Mouse (Mus musculus): ENCODE data around the gene Cadm2. TPM values are rescaled to one million over a fixed set of nuclear protein-coding genes. Genes with fewer than 3 reads are reported as not detected.

Gene Cadm2
- polyA plus RNA-seq, 1 experiment: not detected

DNA sequence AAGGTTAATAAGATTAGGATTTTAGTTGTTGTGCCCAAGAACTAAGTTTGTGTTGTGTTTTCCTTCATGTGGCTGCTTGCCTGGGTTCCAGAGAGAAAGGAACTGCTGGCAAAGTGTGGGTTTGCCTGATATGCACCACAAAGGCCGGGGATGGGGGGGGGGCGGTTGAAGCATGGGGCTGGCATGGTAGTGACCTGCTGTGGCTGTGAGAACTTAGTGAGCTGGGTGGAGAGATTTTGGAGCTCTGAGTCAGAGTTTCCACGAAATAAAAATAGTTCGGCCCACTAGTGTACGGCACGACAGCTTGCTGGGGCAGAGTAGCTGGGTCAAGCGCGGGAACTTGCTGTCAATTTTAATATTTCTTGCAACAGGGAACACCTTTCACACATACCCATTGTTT lies 653.0 kb downstream of the Cadm2 start:
- no peak for TF ChIP-seq GATA1 (IDR thresholded peaks at IDR 0.05; ENCODE audit: low read length)

DNA sequence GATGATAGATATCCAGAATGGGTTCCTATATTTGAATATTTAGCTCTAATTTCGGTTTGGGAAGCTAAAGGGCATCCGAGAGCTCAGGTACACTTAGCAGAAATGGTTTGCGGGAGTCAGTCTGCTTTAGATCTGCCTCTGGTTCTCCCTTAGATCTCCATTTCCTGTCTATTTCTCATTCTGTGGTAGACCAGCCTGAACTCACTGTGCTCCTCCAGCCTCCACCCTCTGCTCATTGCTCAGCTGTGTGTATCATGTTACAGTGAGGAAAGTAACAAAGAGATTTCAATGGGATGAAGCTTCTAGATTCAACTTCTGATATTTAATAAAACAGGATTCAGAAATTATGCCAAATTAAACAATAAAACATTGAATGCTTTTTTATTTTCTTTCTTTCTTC lies 661.6 kb downstream of the Cadm2 start:
- TF ChIP-seq GATA1 (IDR thresholded peaks at IDR 0.05; ENCODE audit: low read length): no peak

DNA sequence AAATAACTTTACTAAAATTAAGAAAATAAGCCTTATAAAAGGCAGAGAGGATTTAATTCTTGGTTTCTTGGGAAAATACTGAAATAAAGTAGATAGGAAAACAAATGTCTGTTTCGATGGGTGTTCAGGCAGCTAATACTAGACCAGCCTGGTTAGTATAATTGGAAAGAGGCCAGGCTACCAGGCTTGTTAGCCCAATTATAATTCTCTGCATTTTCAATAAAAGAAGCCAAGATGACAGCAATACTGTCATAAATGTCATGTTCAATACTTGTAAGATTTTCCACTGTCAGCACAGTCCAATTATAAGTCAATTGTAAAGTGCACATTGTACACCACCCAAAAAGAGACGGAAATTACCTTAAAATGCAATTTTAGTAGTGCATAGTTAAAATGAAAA lies 664.8 kb downstream of the Cadm2 start:
- no peak for TF ChIP-seq GATA1 (IDR thresholded peaks at IDR 0.05; ENCODE audit: low read length)

DNA sequence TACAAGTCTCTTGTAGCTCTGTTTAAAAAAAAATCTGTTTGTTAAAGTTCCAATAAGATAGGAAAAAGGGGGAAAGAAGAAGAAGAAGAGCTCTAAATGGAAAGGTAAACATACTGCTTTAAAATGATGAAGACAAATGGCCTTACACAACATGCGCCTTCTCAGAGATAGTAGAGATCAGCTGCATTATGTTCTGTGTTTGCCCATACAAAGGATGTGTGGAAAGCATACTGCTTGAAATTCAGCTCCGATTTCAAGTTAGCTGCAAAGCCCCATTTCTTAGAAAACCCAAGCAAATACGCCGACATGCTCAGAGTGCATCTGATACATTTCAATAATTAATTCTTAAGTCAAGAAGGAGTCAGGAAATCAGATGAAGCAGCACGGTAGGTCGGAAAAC lies 684.4 kb downstream of the Cadm2 start:
- no peak for TF ChIP-seq GATA1 (IDR thresholded peaks at IDR 0.05; ENCODE audit: low read length)

DNA sequence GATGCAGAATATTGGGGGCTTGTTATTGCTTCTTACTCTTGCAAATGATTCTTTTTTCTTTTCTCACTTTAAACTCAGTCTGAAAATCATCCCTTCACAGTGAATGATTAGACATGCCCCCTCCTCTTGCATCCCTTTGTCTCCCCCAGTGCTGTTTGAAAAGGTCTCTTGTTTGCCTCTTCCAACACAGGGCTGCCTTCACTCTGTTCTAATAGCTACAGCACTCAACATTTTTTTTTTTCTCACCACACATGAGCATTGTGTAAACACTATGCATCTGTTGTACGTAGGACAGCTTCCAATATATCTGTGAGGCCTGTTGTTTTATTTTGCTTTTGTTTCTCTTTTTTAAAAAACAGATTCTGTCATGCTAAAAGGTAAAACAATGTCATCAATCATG lies 695.2 kb downstream of the Cadm2 start:
- no peak for TF ChIP-seq GATA1 (IDR thresholded peaks at IDR 0.05; ENCODE audit: low read length)

DNA sequence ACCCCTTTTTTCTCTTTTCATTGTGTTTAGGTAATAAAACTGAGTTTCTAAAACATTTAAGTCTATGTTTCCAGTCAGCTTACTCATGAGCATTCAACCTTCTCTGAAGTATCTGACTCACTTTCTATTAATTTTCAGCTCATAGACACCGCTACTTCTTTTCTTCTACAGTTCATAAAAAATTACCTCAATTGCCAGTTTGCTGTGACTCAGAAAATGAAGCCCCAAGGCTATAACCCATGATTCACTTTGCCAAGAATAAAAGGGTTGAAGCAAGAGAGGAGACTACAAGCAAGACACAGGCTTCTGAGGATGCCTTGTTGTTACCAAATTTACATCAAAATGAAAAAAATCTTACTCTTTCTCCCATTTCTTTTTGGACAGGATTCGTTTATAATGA lies 698.0 kb downstream of the Cadm2 start:
- TF ChIP-seq GATA1 (IDR thresholded peaks at IDR 0.05; ENCODE audit: low read length): no peak

DNA sequence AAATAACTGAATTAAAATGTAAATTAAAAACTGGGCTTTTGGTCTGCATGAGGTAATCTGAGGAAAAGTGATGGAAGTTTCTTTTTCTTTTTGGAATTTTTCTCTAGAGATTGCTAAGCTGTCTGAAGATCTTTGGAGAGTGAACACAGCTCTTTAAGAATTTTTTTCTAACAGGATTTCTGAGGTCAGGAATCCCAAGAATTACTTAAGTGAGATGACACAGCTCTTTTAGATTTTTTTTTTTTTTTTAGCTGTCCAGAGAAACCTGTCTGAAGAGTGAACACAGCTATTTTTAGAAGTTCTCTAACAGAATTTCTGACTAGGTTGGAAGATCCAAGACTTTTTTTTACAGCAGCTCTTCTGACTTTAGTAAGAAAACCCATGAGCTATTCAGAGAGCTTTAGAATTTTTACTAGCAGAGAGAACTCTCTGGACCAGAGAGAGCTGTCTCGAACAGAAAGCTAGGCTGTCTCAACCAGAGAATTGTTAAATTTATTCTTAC lies 699.2 kb downstream of the Cadm2 start:
- TF ChIP-seq GATA1 (IDR thresholded peaks at IDR 0.05; ENCODE audit: low read length): no peak

DNA sequence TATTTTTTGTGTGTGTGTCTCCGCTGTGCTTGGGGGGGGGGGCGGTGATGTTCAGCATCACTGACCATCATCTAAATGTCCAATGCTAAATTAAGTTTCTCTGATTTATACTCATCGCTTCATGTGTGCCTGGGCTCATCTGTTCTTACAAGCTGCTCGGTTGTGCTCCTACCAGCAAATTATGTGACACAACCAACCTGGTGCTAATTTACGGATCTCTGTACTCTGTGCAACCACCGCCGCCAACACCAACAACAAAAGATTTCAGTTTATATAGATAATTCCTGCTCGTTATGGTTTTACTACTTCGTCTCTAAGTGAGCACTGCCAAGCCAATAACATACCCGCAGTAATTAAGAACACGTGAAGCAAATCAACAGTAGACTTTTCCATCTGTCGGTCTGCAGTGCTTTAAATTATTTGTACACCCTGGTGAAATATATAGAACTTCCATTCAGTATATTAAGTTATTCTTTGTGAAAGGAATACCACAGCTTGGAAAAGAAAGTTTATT lies 700.8 kb downstream of the Cadm2 start:
- no peak for TF ChIP-seq GATA1 (IDR thresholded peaks at IDR 0.05; ENCODE audit: low read length)

DNA sequence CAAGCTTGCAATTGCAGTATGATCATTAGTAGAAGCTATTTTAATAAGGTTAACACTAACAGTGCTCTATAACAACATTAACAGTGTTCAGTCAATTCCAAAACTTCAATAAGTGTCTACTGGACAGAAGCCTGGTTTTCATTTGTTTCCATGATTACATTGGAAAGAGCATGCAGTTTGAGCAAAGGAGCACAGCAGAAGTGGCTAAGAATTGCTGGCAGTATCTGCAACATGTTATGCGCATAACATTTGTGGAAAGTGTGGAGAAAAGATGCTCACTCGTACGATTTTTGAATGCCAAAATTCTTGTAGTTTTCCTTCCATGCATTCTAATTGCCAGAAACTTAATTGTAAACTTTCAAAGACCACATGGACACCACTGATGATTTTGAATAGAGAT lies 718.9 kb downstream of the Cadm2 start:
- TF ChIP-seq GATA1 (IDR thresholded peaks at IDR 0.05; ENCODE audit: low read length): no peak

DNA sequence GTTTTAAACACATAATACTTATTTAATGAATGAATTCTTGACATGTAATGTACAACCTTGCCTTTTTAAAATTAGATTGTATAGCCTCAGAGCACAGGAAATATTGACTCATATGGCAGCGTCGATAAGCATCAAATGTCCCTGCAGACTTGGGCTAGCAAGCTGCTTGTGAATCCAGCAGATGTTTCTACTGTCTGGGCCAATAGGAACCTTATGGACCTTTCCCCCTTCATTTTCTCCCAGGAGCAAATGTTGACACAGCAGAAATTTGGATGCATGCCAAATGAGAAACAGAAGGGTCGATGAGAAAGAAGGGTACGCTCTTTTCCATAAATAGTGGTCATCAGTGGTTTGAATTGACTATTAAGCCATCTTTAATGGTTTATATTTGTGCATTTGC lies 720.0 kb downstream of the Cadm2 start:
- no peak for TF ChIP-seq GATA1 (IDR thresholded peaks at IDR 0.05; ENCODE audit: low read length)

DNA sequence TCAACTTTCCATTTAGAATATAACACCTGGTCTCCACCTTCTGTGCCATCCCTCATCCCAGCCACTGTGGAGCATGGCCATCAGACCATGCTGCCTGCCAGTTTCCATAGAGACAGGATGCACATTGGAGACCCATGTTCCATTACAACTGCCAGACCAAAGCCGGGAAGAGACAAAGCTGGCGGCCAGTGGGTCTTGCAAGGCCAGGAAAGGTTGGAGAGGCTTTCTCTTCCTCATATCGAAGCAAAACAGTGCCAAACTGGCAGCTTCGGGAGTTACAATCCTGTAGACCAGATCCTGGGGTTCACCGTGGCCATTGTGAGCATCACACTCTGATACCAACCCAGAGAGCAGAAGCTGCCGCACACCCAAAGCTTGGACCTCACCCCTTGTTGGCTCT lies 728.3 kb downstream of the Cadm2 start:
- TF ChIP-seq GATA1 (IDR thresholded peaks at IDR 0.05; ENCODE audit: low read length): no peak

DNA sequence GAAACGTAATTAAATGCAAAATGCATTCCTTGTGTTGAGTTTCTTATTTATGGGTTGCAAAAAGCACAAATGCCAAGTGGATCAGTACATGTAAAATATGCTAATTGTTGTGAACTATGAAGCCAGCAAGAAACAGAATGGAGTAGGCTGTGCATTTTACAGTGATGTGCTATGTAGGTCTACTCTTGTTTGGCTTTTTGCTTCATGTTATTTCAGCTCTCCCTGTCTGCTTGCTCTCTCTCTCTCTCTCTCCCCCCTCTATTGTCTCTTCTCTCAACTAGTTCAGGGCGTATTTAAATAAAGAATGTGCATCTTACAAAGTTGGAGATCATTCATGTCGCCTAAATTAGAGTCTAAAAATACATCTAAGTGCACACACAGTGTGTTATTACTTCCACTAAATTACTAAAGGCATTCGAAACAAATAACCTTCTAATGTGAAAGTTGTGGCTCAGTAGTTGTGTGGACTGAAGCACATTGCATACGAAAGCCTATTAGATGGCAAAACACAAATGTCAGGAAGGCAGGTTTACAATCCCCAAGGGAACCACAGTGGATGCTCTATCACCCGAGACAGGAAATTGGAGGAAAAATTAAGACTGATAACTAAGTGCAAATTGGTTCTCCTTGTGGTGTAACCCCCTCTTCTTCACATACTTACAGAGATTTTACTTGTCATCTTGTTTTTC lies 729.0 kb downstream of the Cadm2 start:
- no peak for TF ChIP-seq GATA1 (IDR thresholded peaks at IDR 0.05; ENCODE audit: low read length)

DNA sequence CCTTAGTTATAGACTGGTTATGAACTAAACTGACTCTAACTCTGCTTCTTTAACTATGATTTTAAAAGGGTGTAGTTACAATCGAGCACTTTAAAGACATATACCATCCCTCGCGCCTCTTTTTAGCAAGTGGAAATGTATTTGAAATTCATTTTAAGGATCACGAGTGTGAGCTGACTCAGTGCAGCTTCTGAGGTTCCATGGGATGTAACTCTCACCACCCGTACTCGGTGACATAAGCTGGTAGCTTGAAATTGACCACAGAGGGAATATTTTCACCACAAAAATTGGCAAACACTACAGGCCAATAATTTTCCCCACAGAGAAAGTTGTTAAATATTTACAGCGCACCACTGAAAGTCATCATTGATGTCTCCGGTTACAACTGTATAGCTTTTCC lies 730.8 kb downstream of the Cadm2 start:
- TF ChIP-seq GATA1 (IDR thresholded peaks at IDR 0.05; ENCODE audit: low read length): no peak

DNA sequence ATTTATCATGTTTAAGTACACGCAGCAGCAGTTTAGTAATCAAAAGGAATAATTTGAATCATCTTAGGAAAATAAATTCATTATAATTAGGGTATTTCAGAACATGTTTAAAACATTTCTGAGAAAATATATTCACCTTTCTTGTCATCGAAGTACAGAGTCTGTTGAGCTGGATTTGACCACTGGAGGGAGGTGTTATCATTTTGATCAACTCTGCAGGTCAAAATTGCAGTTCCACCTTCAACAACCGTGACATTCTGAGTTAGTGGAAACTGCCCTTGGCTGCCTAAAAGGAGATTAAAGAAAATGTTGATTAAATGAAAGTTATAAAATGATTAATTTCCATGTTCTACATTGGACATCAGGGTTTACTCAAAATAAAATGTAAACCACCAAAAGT lies 738.1 kb downstream of the Cadm2 start:
- no peak for TF ChIP-seq GATA1 (IDR thresholded peaks at IDR 0.05; ENCODE audit: low read length)

DNA sequence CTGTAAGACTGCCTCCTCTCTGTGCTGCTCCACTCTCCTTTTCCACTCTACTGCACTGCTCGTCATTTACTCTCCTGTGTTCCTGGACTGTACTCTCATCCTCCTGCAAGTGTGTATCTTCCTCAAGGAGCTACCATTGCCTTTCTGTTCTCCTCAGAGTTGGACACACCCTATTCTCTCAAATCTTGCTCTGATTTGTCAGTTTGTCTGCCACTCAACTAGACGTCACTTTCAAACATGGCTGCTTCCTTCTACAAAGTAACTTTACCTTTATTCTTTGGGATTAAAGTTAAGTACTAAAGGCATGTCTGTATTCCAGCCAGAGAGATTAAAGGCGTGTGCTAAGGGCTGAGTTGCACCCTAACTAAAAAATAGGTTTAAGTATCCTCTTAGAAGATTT lies 749.5 kb downstream of the Cadm2 start:
- no peak for TF ChIP-seq GATA1 (IDR thresholded peaks at IDR 0.05; ENCODE audit: low read length)

DNA sequence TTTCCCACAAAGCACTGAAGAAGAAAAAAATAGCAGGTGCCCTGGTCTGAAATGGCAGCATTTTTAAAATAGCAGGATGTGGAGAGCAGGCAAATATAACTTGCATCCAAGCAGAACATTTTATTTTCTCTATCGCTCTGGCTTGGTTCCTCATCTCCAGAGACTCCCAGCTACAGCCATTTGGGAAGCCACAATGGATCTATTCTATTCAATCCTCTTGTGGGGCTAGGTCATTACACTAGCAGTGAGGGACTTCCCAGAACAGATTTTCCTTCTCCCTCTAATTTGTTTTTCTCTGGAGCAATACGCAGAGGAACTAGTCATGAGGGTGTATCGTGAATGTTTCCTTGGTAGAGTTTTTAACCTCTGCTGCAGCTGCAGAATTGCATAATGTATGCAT lies 769.7 kb downstream of the Cadm2 start:
- no peak for TF ChIP-seq GATA1 (IDR thresholded peaks at IDR 0.05; ENCODE audit: low read length)

DNA sequence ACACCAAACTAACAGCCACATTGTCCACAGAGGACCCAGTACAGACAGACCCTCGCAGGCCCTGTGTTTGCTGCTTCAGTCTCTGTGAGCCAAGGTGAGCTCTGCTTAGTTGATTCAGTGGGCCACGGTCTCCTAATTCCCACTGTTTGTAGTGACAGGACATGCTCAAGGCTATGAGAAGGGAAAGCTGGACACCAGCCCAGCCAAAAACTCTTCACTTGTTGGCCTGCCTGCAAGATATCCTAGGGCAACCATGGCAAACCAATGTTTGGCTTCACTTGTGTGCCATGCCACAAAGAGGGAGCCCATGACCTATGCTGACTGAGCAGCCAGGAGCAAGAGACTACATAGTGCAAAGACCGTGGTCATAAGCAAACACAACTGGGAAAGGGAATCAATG lies 795.8 kb downstream of the Cadm2 start:
- no peak for TF ChIP-seq GATA1 (IDR thresholded peaks at IDR 0.05; ENCODE audit: low read length)

DNA sequence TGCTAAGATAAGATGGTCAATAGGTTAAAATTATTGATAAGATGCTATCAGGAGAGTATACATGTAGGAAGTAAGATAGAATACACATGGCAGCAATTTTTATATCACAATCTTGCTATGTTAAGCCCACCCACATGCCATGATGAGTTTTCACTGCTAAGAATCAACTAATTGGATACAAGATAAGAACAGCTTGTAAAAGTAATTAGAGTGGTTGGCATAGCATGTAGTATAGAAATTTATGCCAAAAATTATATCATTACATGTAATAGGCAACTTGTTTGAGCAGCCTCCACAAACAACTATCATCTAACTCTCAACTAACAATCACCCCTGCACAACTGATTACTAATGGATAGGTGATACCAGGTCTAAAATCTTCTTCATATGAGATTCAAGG lies 809.2 kb downstream of the Cadm2 start:
- TF ChIP-seq GATA1 (IDR thresholded peaks at IDR 0.05; ENCODE audit: low read length): no peak

Data from G1E-ER4 (cell line).